Mouse (Mus musculus): ENCODE measurements around the gene Ppp1r16b. TPM values are rescaled to one million over a fixed set of nuclear protein-coding genes. Genes with fewer than 3 reads are reported as not detected.

The Ppp1r16b gene
- polyA plus RNA-seq (2012; rRNA removed): 8.8 and 10.4 TPM in 2 replicates

DNA sequence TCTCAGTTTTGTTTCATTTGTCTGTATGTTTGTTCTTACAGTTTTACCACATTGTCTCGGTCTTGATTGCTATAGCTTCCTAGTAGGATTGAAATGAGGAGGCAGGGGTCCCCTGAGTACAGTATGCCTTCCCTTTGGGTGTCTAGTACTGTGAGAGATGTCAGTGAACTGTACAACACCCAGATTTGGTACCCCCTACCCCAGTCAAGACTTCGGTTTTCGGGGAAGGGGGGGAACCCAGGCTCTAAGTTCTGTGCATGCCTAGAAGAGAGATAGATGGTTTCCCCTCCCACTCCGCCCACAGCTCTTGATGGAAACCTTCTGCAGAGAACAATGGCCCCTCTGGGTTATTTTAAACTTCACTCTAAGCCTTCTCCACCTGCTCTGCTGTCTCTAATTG lies at the start of gene Ppp1r16b:
Gene Ppp1r16b, plus strand, starts transcription at position 301 of the 400 bp plus-strand sequence.

GRCm38 (mm10) chr2:158624718-158625222 lies 40.4 kb upstream of the Ppp1r16b start, which contains the start of gene Actr5:
TSS of gene Actr5 (plus strand) at chr2:158624888.

GRCm38 (mm10) chr2:158767742-158768339 lies 102.6 kb downstream of the Ppp1r16b start, which contains the start of gene Fam83d:
TSS of gene Fam83d (plus strand) at chr2:158768093.

DNA sequence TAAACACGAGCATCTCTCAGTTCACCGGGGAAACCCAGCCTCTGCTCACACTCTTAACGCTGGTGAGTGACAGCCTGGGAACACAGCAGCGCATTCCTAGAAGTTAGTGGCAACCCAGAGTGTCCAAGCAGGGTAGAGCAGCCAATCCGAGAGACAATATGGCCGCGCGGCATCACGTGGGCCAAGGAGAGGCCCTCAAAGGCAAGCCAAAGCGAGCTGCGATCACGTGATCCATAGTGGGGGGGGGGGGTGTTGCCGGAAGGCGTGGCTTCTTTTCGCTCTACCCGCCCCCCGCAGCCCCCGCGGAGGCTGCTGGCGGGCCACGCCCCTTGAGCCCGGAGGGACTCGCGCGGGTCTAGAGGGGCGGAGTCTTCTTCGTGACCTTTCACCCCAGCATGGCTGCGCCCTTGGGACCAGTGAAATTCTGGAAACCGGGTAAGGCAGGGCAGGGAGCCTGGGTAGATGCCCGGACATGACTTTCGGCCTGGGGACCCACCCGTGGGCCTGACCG lies 129.4 kb downstream of the Ppp1r16b start, which contains the start of gene Dhx35:
Gene Dhx35, plus strand, starts transcription at position 314 of the 511 bp plus-strand sequence.

Other genes with a start within 250 kb of the Ppp1r16b start
- not detected in 2 replicates for gene Adig, start 162.8 kb upstream of the Ppp1r16b start, polyA plus RNA-seq (2012; rRNA removed)
- 1.6 and 2.4 TPM in 2 replicates for gene Arhgap40, start 152.6 kb upstream of the Ppp1r16b start, polyA plus RNA-seq (2012; rRNA removed)
- gene Slc32a1, start 54.6 kb upstream of the Ppp1r16b start, polyA plus RNA-seq (2012; rRNA removed): 76.2 and 93.5 TPM in 2 replicates
- 10.2 and 11.5 TPM in 2 replicates for gene Actr5, start 40.5 kb upstream of the Ppp1r16b start, polyA plus RNA-seq (2012; rRNA removed)
- gene Fam83d, start 102.7 kb downstream of the Ppp1r16b start, polyA plus RNA-seq (2012; rRNA removed): 6.7 and 6.8 TPM in 2 replicates
- 31.0 and 34.6 TPM in 2 replicates for gene Dhx35, start 129.4 kb downstream of the Ppp1r16b start, polyA plus RNA-seq (2012; rRNA removed)

All from central nervous system, embryonic 18 days (tissue).